Mouse (Mus musculus) embryonic facial prominence, embryonic 11.5 days (tissue): ENCODE data around the gene Krt9. TPM values are rescaled to one million over a fixed set of nuclear protein-coding genes. Genes with fewer than 3 reads are reported as not detected.
A peak's percentile ranks its signal among the peaks of the same experiment; 100 is the strongest.

Source experiments
- ATAC-seq: fragments of 200-750 bp; cut with Nextera tagmentation; replicated peaks from 2 replicates; pipeline ENCODE4 v1.8.0; 2017; ENCODE audit warnings: low read depth; ENCODE audit not compliant: insufficient number of reproducible peaks, low FRiP score, low TSS enrichment
- DNase-seq: peaks from one replicate; pipeline ENCODE4 v3.0.0-alpha.2; 2015; ENCODE audit warnings: low spot score
- H3K27ac ChIP-seq: fragments of 300-500 bp; sonication (generic); replicated peaks from 2 replicates; pipeline ENCODE4 v1.5.1; 2014; ENCODE audit warnings: mild to moderate bottlenecking, low read depth, low read length, control low read depth
- H3K27me3 ChIP-seq: fragments of 300-500 bp; sonication (generic); 2 replicates; pipeline ENCODE4 v1.6.1; 2014; ENCODE audit warnings: mild to moderate bottlenecking, low read length, moderate library complexity, mixed read lengths; ENCODE audit not compliant: control insufficient read depth, insufficient read depth
- H3K36me3 ChIP-seq: fragments of 300-500 bp; sonication (generic); replicated peaks from 2 replicates; pipeline ENCODE4 v1.6.1; 2014; ENCODE audit warnings: low read depth, mild to moderate bottlenecking, low read length, moderate library complexity, mixed read lengths; ENCODE audit not compliant: control insufficient read depth, insufficient read depth
- H3K4me1 ChIP-seq: fragments of 300-500 bp; sonication (generic); 2 replicates; pipeline ENCODE4 v1.6.1; 2014; ENCODE audit warnings: low read length, mixed read lengths; ENCODE audit not compliant: control insufficient read depth, insufficient read depth
- H3K4me2 ChIP-seq: fragments of 300-500 bp; sonication (generic); 2 replicates; pipeline ENCODE4 v1.6.1; 2014; ENCODE audit warnings: low read depth, mild to moderate bottlenecking, control low read depth, low read length, moderate library complexity
- H3K4me3 ChIP-seq: fragments of 300-500 bp; sonication (generic); 2 replicates; pipeline ENCODE4 v1.5.1; 2014; ENCODE audit warnings: low read depth, low read length, control low read depth
- H3K9ac ChIP-seq: fragments of 300-500 bp; sonication (generic); replicated peaks from 2 replicates; pipeline ENCODE4 v1.6.1; 2014; ENCODE audit warnings: mild to moderate bottlenecking, control low read depth, low read length
- H3K9me3 ChIP-seq: fragments of 300-500 bp; sonication (generic); replicated peaks from 2 replicates; pipeline ENCODE4 v1.6.1; 2016; ENCODE audit warnings: mild to moderate bottlenecking, low read length, inconsistent platforms, mixed read lengths; ENCODE audit not compliant: control insufficient read depth
- WGBS: fragments of 180-500 bp; shearing (Covaris S2); extraction: QIAGEN DNeasy Blood & Tissue Kit; methylation state at CpG from one replicate; pipeline ENCODE4 v1.1.7; 2014; 5-methylcytosine and 5-hydroxymethylcytosine counted together
- polyA plus RNA-seq: library from polyadenylated mRNA; unstranded; fragments of >200 nt; fragmentation: Nextera tagmentation; extraction: Ambion mirVana; gene quantifications from 2 replicates; pipeline ENCODE4 v1.2.1, GENCODE M21; 2014

Gene Krt9
- polyA plus RNA-seq, 1 experiment from 2014 or later: not detected

DNA sequence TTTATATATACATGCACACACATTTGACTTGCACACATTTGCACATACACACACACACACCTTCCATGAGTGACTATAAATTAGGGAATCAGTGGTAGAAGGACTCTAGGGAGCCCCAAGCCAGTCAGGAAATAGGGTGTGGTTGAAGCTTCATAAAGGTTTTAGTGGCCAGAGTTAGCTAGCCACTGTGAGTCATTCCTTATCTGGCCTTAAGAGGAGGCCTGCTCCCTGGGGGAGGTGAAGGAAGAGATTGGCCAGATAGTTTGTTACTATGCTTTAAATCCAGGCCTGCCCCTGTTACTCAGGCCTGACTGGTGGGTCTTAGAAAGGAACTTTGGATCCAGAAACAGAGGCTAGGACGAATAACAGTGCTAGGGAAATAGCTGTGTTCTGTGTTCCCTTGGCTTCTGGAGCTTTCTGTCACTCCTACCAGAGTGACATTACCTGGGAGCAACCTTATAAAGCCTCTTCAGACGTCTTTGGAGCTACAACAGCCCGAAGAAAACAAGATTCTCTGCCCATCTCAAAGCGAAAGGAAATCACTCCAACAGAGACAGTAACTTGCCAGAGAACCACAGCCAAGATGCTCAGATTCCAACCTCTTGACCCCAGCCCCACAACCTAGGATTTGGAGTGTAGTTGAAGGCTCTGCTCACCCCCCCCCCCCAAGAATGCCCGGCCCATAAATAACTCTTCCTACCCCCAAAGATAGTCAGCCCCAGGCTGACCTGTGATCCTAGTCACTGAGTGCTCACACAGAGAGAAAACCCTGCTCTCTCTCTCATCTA is 45.3 kb downstream of the Krt9 start:
- WGBS: 68% methylated on average over 5 of the region's 5 CpGs
- H3K4me3 ChIP-seq: no peak overlapping the region
- peaks cover 10% of the 10 kb centered on the region for H3K27me3 ChIP-seq
- H3K36me3 ChIP-seq: no peaks in the 10 kb centered on the region
- H3K27ac ChIP-seq: no peak overlapping the region
- no peaks in the 10 kb centered on the region for H3K9me3 ChIP-seq
- no peak for DNase-seq
- H3K4me1 ChIP-seq: no peaks in the 10 kb centered on the region; the same call in 1 of the 2 replicates
- no peak for ATAC-seq
- H3K9ac ChIP-seq: no peak overlapping the region
- no peak overlapping the region for H3K4me2 ChIP-seq

DNA sequence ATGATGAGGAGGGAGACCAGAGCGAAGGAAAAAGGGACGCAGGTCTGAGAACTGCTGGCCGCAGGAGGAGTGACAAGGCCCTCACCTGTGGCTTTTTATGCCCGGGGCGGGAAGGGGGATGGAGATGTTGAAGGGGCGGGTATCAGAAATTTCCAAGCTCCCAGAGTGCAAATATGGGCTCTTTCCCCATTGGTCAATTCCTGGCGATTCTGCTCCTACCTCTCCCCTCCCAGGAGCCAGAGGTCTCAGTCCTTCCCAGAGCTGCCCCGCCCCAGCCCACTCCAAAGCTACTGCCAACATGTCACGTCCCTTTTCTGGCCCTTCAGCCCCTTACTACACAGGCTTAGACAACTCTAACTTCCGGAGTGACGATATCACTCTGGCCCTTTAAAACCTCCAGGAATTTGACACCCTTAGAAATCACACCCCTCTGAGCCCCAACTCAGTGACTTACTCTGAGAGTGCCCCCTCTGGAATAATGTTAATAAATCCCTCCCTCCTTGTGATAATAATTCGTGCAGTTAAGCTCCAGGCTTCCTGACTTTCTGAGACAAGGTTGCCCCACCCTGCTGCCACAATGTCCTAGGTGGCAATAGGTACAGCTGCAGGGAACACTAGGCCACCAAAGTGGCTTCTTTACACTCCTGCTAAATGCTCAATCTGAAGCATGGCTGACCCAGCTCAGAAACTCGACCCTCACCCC is 47.0 kb downstream of the Krt9 start:
- Histone ChIP-seq H3K4me3 (peak overlapping the region; percentile 21), H3K4me2 (peak overlapping the region; percentile 37), H3K27me3 (peaks cover 10% of the 10 kb centered on the region), H3K27ac (no peak overlapping the region), H3K9ac (no peak overlapping the region), H3K4me1 (no peaks in the 10 kb centered on the region; the same call in 1 of the 2 replicates), H3K9me3 (no peaks in the 10 kb centered on the region), H3K36me3 (no peaks in the 10 kb centered on the region)
- DNase-seq: peak; percentile 15
- 2% methylated on average over 13 of the region's 13 CpGs for WGBS
- no peak for ATAC-seq

- Histone ChIP-seq H3K4me3 (peak overlapping the region; percentile 21), H3K9me3 (no peaks in the 10 kb centered on the region), H3K9ac (no peak overlapping the region), H3K27ac (no peak overlapping the region), H3K36me3 (no peaks in the 10 kb centered on the region), H3K4me2 (peak overlapping the region; percentile 37), H3K27me3 (peaks cover 10% of the 10 kb centered on the region), H3K4me1 (no peaks in the 10 kb centered on the region; the same call in 1 of the 2 replicates)
- no peak for DNase-seq
- under 1% methylated on average over 20 of the region's 20 CpGs for WGBS
- ATAC-seq: no peak
These were observed 47.9 kb downstream of the Krt9 start for GRCm38 (mm10) chr11:100145104-100145503.

- no peaks in the 10 kb centered on the region; the same call in 1 of the 2 replicates for H3K4me1 ChIP-seq
- H3K4me2 ChIP-seq: no peak overlapping the region
- peaks cover 10% of the 10 kb centered on the region for H3K27me3 ChIP-seq
- H3K9ac ChIP-seq: no peak overlapping the region
- DNase-seq (no peak), ATAC-seq (no peak)
- H3K9me3 ChIP-seq: no peaks in the 10 kb centered on the region
- H3K4me3 ChIP-seq: no peak overlapping the region
- H3K36me3 ChIP-seq: no peaks in the 10 kb centered on the region
- no peak overlapping the region for H3K27ac ChIP-seq
- WGBS: 89% methylated on average over 21 of the region's 21 CpGs
These were observed 52.1 kb downstream of the Krt9 start for GRCm38 (mm10) chr11:100140966-100141365.

DNA sequence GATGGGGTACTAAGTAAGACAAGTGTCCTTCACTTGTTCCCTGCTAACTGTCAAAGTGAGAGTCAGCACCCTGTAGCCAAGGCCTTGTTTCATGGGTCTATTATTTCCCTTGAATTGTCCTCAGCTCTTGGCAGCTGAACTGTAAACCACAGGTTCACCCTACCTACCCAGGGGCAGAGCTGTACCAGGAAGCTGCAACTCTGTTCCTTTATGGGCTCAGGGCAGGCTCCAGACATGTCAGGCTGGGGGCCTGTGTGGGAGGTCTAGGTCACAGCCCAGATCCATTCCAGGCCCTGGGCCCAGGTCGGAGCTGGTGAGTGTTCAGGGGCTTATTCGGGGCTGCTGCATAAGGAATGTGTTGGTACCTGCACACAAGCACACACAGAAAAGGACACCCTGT is 53.7 kb downstream of the Krt9 start:
- ATAC-seq: no peak
- 66% methylated on average over 2 of the region's 2 CpGs for WGBS

DNA sequence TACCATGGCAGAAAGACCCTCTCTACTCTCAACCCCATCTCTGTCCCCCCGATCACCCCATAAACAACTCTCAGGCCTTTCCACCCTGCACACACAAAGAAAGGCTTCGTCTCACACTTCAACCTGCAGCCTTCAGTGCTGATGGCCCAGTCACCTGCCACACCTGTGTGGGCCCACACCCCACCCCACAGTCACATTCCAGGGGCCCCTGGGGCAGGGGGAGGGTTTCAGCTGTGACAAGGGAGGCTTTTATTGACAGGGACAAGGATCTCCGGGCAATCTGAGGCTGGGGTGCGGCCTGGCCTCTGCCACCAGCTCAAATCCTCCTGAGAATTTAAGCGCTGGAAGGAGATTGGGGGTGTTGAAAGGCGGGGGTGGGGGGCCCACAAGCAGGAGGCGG is 54.2 kb downstream of the Krt9 start:
- Histone ChIP-seq H3K9ac (no peak overlapping the region), H3K27me3 (no peaks in the 10 kb centered on the region), H3K36me3 (no peaks in the 10 kb centered on the region), H3K4me2 (no peak overlapping the region), H3K9me3 (no peaks in the 10 kb centered on the region), H3K4me3 (no peak overlapping the region), H3K27ac (no peak overlapping the region), H3K4me1 (no peaks in the 10 kb centered on the region; the same call in 1 of the 2 replicates)
- no peak for ATAC-seq
- 44% methylated on average over 7 of the region's 7 CpGs for WGBS
- DNase-seq: no peak

More for the DNA sequence above, 53.7 kb downstream of the Krt9 start:
- DNase-seq: no peak
- H3K36me3 ChIP-seq: no peaks in the 10 kb centered on the region
- H3K4me3 ChIP-seq: no peak overlapping the region
- no peaks in the 10 kb centered on the region for H3K27me3 ChIP-seq
- no peaks in the 10 kb centered on the region; the same call in 1 of the 2 replicates for H3K4me1 ChIP-seq
- no peaks in the 10 kb centered on the region for H3K9me3 ChIP-seq
- no peak overlapping the region for H3K9ac ChIP-seq
- H3K27ac ChIP-seq: no peak overlapping the region
- no peak overlapping the region for H3K4me2 ChIP-seq

- H3K9ac ChIP-seq: no peak overlapping the region
- H3K27ac ChIP-seq: no peak overlapping the region
- H3K4me3 ChIP-seq: no peak overlapping the region
- H3K36me3 ChIP-seq: no peaks in the 10 kb centered on the region
- no peak for DNase-seq
- WGBS: 42% methylated on average over 5 of the region's 5 CpGs
- H3K9me3 ChIP-seq: no peaks in the 10 kb centered on the region
- no peaks in the 10 kb centered on the region; the same call in 1 of the 2 replicates for H3K4me1 ChIP-seq
- H3K4me2 ChIP-seq: no peak overlapping the region
- no peaks in the 10 kb centered on the region for H3K27me3 ChIP-seq
- ATAC-seq: no peak
These were observed 55.4 kb downstream of the Krt9 start for GRCm38 (mm10) chr11:100137693-100138092.
